19 mouse cellular contexts compared by ENCODE assay signal in the genomic region with DNA sequence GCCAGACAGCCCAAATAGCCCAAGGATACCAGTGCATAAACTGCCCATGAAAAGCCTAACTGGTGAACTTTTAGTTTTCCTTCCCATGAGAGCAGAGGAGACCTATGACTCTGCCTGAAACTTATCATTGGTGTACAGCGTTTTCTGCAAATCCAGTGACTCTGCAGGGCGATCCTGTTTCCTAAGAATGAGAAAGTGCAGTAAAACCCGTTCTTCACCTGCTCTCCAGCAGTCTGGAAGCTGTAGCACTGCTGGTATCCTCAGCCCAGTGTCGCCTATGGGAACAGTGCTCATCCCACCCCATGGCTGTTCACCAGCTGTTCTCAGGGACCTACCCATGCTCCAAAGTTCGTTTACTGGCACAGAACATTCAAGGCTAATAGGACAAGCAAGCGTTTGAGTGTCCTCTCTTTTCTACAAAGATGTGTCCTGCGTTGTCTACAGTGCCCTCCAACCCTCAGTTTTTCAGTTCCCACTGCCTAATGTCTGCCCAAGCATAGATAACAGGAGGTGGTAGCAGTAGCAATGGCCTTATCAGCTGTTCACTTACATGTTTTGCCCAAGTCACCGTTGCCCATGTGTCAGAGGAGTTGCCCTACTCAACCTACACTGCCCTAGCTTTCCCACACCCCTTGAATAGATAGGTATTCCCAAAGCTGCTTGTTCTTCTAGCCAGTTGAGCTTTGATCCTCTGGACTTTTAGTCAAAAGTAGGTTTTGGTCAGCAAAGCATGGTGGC. TPM values are rescaled to one million over a fixed set of nuclear protein-coding genes. Genes with fewer than 3 reads are reported as not detected.
DNase-seq lines count a peak whose midpoint lies in the region; ATAC-seq and TF ChIP-seq lines count a peak whose summit lies in the region.
"Had no signal": no experiment of that assay in that cellular context is flagged by ENCODE, and none has a peak within 500 bp of the region (broad histone marks: within the 10 kb centered on the region; RNA-seq: fewer than 3 reads in every experiment).

No protein-coding gene starts in this region.

- WGBS in intestine, embryonic 15.5 days = 89% methylated on average over 8 of the region's 8 CpGs
- 80% methylated on average over 8 of the region's 8 CpGs for WGBS in intestine, postnatal 0 days
- WGBS in intestine, embryonic 16.5 days = 90% methylated on average over 8 of the region's 8 CpGs
- WGBS in liver, postnatal 0 days (ENCODE audit: insufficient replicate concordance) = 54% methylated on average over 8 of the region's 8 CpGs
- WGBS in forebrain, embryonic 12.5 days = 88% methylated on average over 8 of the region's 8 CpGs

- peak; percentile 95 for TF ChIP-seq EP300 in liver, postnatal 0 days (IDR thresholded peaks at IDR 0.05; ENCODE audit: low read depth)

- DNase-seq in c-Kit-negative CD71-positive TER-119-positive erythroid progenitor cells, embryonic 14.5 days (ENCODE audit: low read depth, low spot score) = peak; percentile 66
- DNase-seq in liver, postnatal 0 days = no peak
- no peak for DNase-seq in gastrocnemius, adult 18-20 months (ENCODE audit: low spot score)
- DNase-seq in natural killer cell, adult 2 months (ENCODE audit: low spot score in 2 of 2) = no peak
- DNase-seq: adrenal gland, postnatal 25 days; cerebellum, postnatal 14 days; gastrocnemius, postnatal 10 days; heart, adult 2 months; kidney, postnatal 14 days; lung, embryonic 14.5 days; right cerebral cortex, postnatal 14 days; thymus, adult 2 months had no signal

- H3K27me3 ChIP-seq in intestine, embryonic 15.5 days (replicated peaks) = no peaks in the 10 kb centered on the region
- H3K27me3 ChIP-seq in intestine, postnatal 0 days (replicated peaks; ENCODE audit: control insufficient read depth, insufficient read depth, low read length) = no peaks in the 10 kb centered on the region
- no peaks in the 10 kb centered on the region for H3K27me3 ChIP-seq in intestine, embryonic 16.5 days (replicated peaks; ENCODE audit: control insufficient read depth, insufficient read depth, low read length)
- no peaks in the 10 kb centered on the region for H3K27me3 ChIP-seq in liver, postnatal 0 days (ENCODE audit: insufficient read depth, low read length)
- H3K27me3 ChIP-seq in forebrain, embryonic 12.5 days = no peaks in the 10 kb centered on the region

- no peaks in the 10 kb centered on the region for H3K4me1 ChIP-seq in intestine, embryonic 15.5 days (replicated peaks)
- no peaks in the 10 kb centered on the region for H3K4me1 ChIP-seq in intestine, postnatal 0 days (replicated peaks; ENCODE audit: control insufficient read depth, insufficient read depth, low read length)
- H3K4me1 ChIP-seq in intestine, embryonic 16.5 days (ENCODE audit: control insufficient read depth, insufficient read depth, low read length) = no peaks in the 10 kb centered on the region
- H3K4me1 ChIP-seq in liver, postnatal 0 days (ENCODE audit: insufficient read depth) = peaks cover 11% of the 10 kb centered on the region; the same call in 1 of the 2 replicates
- H3K4me1 ChIP-seq in forebrain, embryonic 12.5 days = no peaks in the 10 kb centered on the region
- H3K4me1 ChIP-seq: limb, embryonic 10.5 days had no signal

- no peaks in the 10 kb centered on the region for H3K9me3 ChIP-seq in intestine, embryonic 15.5 days
- H3K9me3 ChIP-seq in intestine, postnatal 0 days (ENCODE audit: control insufficient read depth) = no peaks in the 10 kb centered on the region
- no peaks in the 10 kb centered on the region for H3K9me3 ChIP-seq in intestine, embryonic 16.5 days (ENCODE audit: control insufficient read depth, low read length)
- H3K9me3 ChIP-seq in liver, postnatal 0 days (ENCODE audit: low read length) = no peaks in the 10 kb centered on the region
- H3K9me3 ChIP-seq in forebrain, embryonic 12.5 days = no peaks in the 10 kb centered on the region
- H3K9me3 ChIP-seq: limb, embryonic 10.5 days had no signal

- H3K4me3 ChIP-seq in intestine, embryonic 15.5 days (replicated peaks) = no peak overlapping the region
- no peak overlapping the region for H3K4me3 ChIP-seq in intestine, postnatal 0 days (ENCODE audit: low read depth, low read length)
- H3K4me3 ChIP-seq in intestine, embryonic 16.5 days (ENCODE audit: low read length) = no peak overlapping the region
- H3K4me3 ChIP-seq in liver, postnatal 0 days (ENCODE audit: low read depth, low read length) = no peak overlapping the region
- no peak overlapping the region for H3K4me3 ChIP-seq in forebrain, embryonic 12.5 days (replicated peaks)
- H3K4me3 ChIP-seq: heart, adult 2 months; left cerebral cortex, adult 2 months; limb, embryonic 10.5 days had no signal

- H3K4me2 ChIP-seq in intestine, embryonic 15.5 days (replicated peaks) = no peak overlapping the region
- no peak overlapping the region for H3K4me2 ChIP-seq in intestine, postnatal 0 days (replicated peaks; ENCODE audit: low read depth)
- H3K4me2 ChIP-seq in intestine, embryonic 16.5 days (ENCODE audit: low read depth, low read length) = no peak overlapping the region
- H3K4me2 ChIP-seq in liver, postnatal 0 days (ENCODE audit: low read depth, low read length) = peak overlapping the region; percentile 43
- no peak overlapping the region for H3K4me2 ChIP-seq in forebrain, embryonic 12.5 days
- H3K4me2 ChIP-seq: lung, embryonic 14.5 days had no signal

- H3K9ac ChIP-seq in intestine, embryonic 15.5 days = no peak overlapping the region
- no peak overlapping the region for H3K9ac ChIP-seq in intestine, postnatal 0 days (ENCODE audit: low read depth, low read length)
- H3K9ac ChIP-seq in intestine, embryonic 16.5 days (ENCODE audit: low read depth, low read length) = no peak overlapping the region
- H3K9ac ChIP-seq in liver, postnatal 0 days (replicated peaks) = peak overlapping the region; percentile 41; the same call in 1 of the 2 replicates
- no peak overlapping the region for H3K9ac ChIP-seq in forebrain, embryonic 12.5 days
- H3K9ac ChIP-seq: lung, embryonic 14.5 days had no signal

- TF ChIP-seq CTCF in intestine, postnatal 0 days (IDR thresholded peaks at IDR 0.05; ENCODE audit: low read depth) = no peak
- no peak for TF ChIP-seq CTCF in liver, postnatal 0 days (IDR thresholded peaks at IDR 0.05; ENCODE audit: low read depth)

- ATAC-seq in intestine, embryonic 15.5 days = peak; percentile 61; the same call in 1 of the 2 replicates
- no peak for ATAC-seq in intestine, postnatal 0 days
- peak; percentile 71 for ATAC-seq in intestine, embryonic 16.5 days
- peak; percentile 98 for ATAC-seq in liver, postnatal 0 days
- ATAC-seq in forebrain, embryonic 12.5 days (ENCODE audit: low FRiP score) = no peak
- ATAC-seq: midbrain, embryonic 16.5 days had no signal

- peaks cover 10% of the 10 kb centered on the region; the same call in 1 of the 2 replicates for H3K36me3 ChIP-seq in intestine, embryonic 15.5 days
- peaks cover 18% of the 10 kb centered on the region for H3K36me3 ChIP-seq in intestine, postnatal 0 days (ENCODE audit: control insufficient read depth, insufficient read depth)
- peaks cover 11% of the 10 kb centered on the region for H3K36me3 ChIP-seq in intestine, embryonic 16.5 days (ENCODE audit: control insufficient read depth, insufficient read depth, low read length)
- peaks cover 43% of the 10 kb centered on the region for H3K36me3 ChIP-seq in liver, postnatal 0 days (replicated peaks; ENCODE audit: insufficient read depth, low read length)
- H3K36me3 ChIP-seq in forebrain, embryonic 12.5 days (replicated peaks) = peaks cover 17% of the 10 kb centered on the region

- no peak overlapping the region for H3K27ac ChIP-seq in intestine, embryonic 15.5 days
- H3K27ac ChIP-seq in intestine, postnatal 0 days (ENCODE audit: low read depth, low read length) = no peak overlapping the region
- H3K27ac ChIP-seq in intestine, embryonic 16.5 days (ENCODE audit: low read length) = no peak overlapping the region
- H3K27ac ChIP-seq in liver, postnatal 0 days (ENCODE audit: low read depth) = peak overlapping the region; percentile 85
- no peak overlapping the region for H3K27ac ChIP-seq in forebrain, embryonic 12.5 days
- H3K27ac ChIP-seq: heart, adult 2 months; left cerebral cortex, adult 2 months; limb, embryonic 10.5 days had no signal

RNA-seq across cellular contexts. Expression of a gene that starts 20.6 kb away (rescaled TPM):
- 20.2 and 21.7 TPM in 2 replicates for polyA plus RNA-seq in intestine, embryonic 15.5 days (2015; fragmentation: Nextera tagmentation; extraction: Ambion mirVana)
- 5.3 and 5.6 TPM in 2 replicates for polyA plus RNA-seq in intestine, postnatal 0 days (2015; fragmentation: Nextera tagmentation; extraction: Ambion mirVana)
- 17.6 and 18.4 TPM in 2 replicates for polyA plus RNA-seq in intestine, embryonic 16.5 days (2015; fragmentation: Nextera tagmentation; extraction: Ambion mirVana)
- polyA plus RNA-seq in liver, postnatal 0 days (2015; fragmentation: Nextera tagmentation; extraction: Ambion mirVana) = 7.2 and 8.4 TPM in 2 replicates
- polyA plus RNA-seq in forebrain, embryonic 12.5 days (2016; fragmentation: Nextera tagmentation; extraction: Ambion mirVana) = 11.2 TPM in 2 replicates
- under 1 TPM; 0.27 to 0.40 TPM for total RNA-seq in gastrocnemius, adult 18-20 months (2021)

Comparison
In these comparisons a context has a peak if more than half of its experiments do, and no peak if none do; other contexts are left out.
1. ATAC-seq: peak in intestine, embryonic 15.5 days (single experiment), intestine, embryonic 16.5 days (single experiment) and liver, postnatal 0 days (single experiment); none in intestine, postnatal 0 days (single experiment) and forebrain, embryonic 12.5 days (single experiment).